Mouse (Mus musculus) kidney, adult 8-10 months (tissue): Measurements from ENCODE around the gene Trappc2.

Source experiments
- DNase-seq, 2 experiments: peaks; one replicate each; pipeline ENCODE4 v3.0.0; 2022

Gene Trappc2

DNA sequence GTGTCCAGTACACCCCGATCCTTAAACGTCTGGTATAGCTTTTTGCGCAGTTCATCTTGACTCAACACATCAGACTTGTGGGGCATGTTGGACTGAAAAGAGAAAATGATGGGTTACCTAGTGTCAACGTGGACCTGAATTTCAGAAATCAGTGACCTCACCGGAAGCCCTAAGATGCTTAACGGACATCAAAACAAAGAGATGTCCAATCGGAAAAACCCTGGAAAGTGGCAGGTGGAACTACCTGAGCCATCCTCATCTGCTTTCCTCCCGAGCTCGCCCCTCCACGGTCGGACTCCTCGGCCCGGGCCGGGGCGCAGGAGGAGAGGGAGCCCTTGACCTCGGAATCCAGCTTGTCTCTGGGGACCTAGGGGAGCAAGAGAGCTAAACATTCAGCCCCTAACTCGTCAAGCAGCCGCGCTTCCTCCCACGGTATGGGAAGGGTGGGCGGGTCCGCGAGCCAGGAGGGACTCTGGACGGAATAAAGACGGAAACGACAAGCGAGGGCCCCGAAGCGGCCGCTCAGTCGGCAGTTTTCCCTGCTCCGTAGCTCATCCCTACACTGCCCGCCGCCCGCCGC is at the start of gene Trappc2:
Gene Trappc2 (plus strand): TSS at position 539 of the 580 bp plus-strand sequence.
- peak in 1 of 2 experiments; percentile 8 for DNase-seq

DNA sequence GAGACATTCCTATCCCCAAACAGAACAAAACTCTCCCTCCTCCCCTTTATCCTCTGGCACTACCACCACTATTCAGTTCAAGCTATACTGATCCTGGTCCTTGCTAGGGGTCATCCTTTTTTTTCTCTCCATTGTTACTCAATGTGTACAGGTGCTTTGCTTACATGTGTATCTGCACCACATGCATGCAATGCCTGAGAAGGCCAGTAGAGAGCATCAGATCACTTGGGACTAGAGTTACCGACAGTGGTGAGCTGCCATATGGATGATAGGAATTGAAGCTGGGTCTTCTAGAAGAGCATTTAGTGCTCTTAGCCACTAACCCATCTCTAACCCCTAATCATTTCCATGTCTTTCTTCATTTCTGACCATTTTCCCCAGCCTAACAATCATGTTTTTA is 46.6 kb upstream of the Trappc2 start:
- DNase-seq: no peak

DNA sequence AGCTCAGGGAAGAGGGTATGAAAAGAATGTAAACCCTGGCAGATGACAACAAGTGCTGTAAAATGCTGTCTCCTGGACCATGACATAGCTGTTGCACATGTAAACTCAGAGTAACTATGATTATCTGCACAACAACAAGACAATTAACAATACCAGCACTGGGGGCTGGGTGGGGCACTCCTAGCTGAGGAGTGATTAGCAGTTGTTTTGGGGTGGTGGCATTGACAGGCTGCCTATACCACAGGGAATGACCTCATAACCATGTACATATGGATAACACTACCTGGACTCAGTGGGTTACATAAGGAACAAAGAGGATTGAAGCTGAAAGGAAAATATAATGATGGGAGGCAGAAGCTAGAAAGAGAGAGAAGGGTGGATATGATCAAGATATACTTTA is 32.5 kb upstream of the Trappc2 start:
- no peak for DNase-seq

DNA sequence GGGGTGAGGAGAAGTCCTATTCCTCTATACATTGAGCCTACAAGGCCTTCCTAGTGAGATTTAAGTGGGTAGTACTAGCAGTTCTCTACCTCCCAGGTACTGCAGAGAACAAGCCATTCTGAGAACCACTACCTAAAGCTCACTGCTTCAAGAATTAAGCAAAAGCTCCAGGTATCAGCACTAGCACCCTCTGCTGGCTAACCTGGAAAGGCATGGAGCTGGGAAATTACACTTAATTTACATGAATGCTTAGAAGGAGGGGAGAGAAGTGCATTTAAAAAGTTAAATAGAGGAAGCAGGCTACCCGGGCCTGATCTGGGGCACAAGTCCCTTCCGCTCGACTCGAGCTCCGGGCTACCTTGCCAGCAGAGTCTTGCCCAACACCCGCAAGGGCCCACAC is 24.2 kb upstream of the Trappc2 start:
- peak; percentile 5 to 21 for DNase-seq

DNA sequence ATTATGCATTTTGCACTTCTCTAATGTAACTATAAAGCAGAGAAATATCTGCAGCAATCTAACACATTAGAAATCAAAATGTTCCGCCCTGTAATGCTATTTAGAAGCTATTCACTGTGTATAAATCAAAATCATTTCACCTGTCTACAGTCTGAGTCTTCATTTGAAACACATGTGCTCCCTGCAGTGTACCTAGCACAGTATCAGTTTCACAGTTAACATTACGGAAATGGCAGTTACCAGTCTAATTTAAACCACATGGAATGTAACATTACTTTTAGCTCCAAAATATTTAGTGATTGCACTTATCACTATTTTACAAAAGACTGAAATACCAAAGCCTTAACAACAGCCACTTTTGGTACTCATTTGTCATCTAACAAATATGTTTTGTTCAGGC is 5.6 kb upstream of the Trappc2 start:
- DNase-seq: no peak

DNA sequence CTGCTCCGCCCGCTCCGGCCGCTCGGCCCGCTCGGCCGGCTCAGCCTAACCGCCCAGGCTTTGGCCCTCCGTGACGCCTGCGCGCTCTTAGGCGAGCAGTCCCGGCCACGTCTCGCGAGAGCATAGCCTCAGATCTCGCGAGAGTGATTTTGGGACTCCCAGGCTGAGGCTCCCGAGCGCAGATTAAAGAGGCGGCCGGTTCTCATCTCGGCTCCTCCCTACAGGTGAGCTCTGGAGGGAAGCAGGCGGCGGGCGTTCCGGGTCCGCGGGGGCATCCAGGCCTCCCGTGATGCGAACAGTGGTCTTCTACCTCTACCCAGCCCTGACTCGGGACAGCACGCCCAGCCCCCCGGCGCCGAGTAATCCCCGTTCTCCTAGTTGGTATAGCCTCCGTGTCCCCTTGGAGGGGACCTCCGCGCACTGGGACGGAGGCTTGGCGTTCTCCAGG is 266 bp downstream of the Trappc2 start, which contains the start of gene Ofd1:
Gene Ofd1 (minus strand): TSS at position 89 of the 448 bp plus-strand sequence.
- peak; percentile 89 to 91 for DNase-seq

DNA sequence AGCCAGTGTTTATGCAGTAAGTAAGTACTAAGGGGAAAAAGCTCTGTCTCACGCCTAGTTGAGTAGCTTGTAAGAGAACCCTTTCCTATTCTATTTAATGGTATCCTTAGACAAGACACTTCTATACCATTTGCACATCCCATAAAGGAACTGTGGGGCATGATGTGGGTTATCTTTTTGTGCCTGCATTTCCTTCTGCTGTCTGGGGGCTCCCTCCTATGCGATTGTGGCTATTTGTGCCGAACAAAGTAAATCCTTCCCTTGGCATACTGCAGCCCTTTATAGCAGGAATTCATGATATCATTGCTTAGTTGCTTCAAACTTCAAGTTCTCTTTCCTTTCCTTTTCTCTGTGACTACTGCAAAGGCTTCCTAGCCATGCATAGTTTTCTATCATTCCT is 4.2 kb downstream of the Trappc2 start:
- no peak for DNase-seq

DNA sequence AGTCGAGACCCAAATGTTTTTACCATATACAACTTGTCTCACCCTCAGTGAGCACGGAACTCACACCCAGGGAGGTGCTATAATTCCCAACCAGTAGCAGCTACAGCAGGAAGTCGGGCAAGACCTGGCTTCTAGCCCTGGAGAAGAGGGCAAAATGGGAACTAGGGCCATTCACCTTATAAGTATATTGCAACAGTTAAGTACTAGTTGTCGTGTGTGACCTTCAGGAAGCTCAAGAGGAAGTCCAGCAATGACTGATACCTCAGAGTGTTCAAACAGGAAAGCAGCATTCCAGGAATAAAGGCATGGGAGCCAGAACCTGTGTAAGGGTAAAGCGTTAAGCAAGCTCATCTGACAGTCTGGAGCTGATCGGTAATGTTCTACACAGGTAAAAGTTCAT is 13.2 kb downstream of the Trappc2 start:
- DNase-seq: no peak

DNA sequence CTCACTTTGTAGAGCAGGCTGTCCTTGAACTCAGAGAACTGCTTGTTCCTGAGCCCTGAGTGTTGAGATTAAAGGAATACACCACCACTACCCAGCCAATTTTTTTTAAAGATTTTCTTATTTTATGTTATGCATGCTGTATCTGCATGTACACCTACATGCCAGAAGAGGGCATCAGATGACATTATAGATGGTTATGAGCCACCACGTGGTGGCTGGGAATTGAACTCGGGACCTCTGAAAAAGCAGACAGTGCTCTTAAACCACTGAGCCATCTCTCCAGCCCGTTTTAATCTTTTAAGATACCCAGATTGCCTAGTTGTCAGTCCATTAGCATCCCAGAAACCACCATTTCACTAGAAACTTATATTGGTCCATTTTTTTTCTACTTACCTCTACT is 14.0 kb downstream of the Trappc2 start:
- DNase-seq: no peak

DNA sequence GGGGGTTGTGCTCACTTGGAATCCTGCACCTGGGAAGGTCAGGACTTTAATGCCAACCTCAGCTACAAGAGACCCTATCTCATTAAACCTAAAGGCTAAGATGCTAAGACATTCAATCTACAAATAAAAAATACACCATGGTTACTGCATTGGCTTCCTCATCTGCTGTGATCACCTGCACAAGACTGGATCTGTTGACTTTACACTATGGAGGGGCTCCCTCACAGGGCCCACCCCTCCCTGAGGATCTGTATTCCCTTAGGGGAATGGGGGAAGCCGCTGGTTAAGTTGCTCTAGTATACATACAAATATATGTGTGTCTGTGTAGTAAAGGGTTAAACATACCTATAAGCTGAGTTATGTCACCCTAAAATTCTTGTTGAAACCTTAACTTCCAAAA is 15.2 kb downstream of the Trappc2 start:
- DNase-seq: no peak

DNA sequence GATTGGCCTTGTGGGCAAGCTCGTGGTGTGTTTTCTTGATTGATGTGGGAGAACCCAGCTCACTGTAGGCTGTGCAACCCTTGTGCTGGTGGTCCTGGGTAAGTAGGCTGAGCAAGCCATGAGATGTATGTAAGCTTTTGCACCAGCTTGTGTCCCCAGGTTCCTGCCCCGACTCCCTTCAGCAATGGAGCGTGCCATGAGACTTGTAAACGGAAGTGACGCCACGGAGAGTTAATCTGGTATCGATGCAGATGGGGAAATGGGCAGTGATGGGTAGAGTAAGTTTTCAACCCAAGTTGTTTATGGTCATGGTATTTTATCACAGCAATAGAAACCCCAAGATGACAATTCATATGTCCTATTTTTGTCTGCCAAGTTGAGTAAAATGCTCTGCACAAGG is 27.9 kb downstream of the Trappc2 start:
- DNase-seq: no peak

DNA sequence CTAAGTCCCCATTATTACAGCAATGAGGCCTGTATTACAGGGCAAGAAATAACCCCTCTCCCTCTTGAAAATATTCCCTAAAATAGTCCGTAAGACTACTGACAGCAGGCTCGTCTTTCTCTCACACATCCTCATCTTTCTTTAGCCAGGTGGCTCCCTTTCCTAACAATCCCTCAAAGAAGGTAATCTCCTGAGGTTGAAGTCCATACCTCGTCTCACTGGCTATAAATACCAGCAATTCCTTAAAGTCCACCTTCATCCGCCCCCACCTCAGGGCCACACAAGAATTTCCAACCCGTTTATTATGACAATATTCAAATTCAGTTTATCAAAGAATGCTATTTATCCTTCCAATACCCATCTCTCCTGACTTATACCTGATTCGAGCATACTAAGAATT is 32.2 kb downstream of the Trappc2 start:
- no peak for DNase-seq

DNA sequence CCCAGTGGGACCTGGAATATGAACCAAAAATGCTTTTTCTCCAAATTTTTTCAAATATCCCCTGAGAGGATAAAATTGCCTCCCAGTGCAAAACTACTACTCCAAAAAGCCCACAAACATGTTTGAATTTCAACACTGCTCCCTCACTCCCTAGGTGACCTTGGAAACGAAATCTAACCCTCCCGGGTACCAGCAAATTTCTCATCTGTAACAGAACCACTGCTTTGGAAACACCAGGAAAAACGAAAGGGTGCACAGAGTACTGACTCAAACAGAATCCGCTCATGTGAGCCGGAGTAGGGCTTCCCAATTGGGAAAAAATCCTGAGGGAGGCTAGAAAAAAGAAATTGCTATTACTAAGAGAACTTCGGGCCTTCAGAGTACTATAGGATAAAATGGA is 37.0 kb downstream of the Trappc2 start:
- peak in 1 of 2 experiments; percentile 5 for DNase-seq

DNA sequence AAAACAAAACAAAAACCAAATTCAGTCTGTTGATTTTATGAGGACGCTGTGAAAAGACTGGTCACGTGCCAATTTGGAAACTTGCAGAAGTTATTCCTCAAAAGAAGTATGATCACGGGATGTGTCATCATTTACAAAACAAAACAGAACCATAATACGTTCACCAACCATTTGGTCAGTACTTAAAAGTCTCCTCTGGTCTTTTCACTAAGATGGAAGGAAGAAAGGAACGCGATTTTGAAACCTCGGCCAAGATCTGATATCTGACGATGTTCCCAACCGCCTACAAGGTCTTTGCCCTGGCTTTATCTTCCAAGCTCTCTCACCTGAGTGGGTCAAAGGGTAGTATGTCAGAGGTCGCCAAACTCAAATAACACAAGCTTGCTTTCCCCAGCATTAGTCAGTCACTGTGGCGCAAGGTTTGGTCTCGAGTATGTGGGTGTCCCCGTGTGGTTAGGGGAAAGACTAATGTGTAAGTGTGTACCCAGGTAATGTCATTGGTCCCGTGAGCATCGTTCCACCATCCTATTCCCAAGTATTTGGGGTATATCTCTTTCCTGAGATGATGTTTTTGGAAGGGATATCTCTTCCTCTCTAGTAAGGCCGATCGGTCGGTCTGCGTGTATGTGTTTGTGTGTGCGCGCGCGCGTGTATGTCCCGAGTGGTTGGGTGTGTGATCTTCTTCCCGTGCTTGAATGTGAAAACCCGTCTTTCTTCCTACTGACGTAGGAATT is 38.4 kb downstream of the Trappc2 start:
- DNase-seq: peak; percentile 16 to 19

DNA sequence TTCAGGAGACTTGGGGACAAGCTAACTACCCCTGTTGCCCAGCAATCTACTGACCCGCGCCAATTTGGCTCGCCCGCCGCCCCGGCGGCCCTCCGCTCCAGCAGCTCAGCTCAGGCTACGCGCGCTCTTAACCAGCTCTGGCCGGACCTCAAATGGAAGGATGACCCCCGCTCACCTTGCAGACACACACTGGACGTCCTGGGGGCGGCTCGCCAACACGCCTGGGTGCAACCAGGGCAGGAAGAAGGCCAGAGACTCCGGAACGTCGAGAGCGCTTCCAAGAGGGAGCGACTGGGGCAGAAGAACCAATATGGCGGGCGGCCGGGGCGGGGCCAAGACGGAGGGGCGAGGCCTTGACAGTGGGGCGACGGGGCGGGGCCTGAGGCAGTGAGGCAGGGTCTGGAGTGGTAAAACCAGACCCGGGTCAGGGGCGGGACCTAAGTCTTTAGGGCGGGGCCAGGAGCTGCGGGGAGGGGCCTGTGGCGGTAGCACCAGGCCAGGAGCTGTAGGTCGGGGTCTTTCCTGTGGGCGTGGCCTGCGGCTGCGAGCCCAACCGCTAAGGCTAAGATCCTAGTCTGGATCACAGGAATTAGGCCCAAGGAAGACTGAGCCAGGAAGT is 39.1 kb downstream of the Trappc2 start, which contains the start of gene Rab9:
Gene Rab9 (minus strand): TSS at position 503 of the 619 bp plus-strand sequence.
- peak; percentile 92 to 94 for DNase-seq

DNA sequence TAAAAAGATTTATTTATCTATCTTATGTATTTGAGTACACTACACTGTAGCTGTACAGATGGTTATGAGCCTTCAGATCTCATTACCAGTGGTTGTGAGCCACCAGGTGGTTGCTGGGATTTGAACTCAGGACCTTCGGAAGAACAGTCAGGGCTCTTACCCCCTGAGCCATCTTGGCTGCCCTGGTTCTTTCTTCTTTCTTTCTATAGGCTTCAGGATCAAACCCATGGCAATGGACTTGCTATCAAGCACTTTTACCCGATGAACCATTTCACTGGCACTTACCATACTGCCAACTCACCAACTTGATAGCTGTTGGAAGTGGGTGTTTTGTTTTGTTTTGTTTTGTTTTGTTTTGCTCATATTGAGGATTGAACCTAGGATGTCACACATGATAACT is 54.7 kb downstream of the Trappc2 start:
- no peak for DNase-seq

DNA sequence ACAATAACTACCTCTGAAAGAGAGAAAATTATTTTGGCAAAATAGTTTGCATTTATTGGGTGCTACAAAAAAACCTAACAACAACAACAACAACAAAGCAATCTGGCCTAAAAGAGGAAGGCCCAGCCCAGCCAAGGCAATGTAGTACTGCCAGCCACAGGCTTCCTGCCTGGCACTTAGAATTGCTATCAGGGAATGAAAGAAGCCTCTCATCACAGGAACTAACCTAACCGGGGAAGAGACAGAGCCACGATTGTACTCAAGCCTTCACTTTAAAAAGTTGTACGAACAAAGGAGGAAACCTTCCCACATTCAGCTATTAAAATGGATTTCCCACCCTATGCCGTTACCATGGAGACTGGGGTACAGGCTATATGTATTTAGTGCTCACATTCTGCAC is 57.4 kb downstream of the Trappc2 start:
- no peak for DNase-seq

DNA sequence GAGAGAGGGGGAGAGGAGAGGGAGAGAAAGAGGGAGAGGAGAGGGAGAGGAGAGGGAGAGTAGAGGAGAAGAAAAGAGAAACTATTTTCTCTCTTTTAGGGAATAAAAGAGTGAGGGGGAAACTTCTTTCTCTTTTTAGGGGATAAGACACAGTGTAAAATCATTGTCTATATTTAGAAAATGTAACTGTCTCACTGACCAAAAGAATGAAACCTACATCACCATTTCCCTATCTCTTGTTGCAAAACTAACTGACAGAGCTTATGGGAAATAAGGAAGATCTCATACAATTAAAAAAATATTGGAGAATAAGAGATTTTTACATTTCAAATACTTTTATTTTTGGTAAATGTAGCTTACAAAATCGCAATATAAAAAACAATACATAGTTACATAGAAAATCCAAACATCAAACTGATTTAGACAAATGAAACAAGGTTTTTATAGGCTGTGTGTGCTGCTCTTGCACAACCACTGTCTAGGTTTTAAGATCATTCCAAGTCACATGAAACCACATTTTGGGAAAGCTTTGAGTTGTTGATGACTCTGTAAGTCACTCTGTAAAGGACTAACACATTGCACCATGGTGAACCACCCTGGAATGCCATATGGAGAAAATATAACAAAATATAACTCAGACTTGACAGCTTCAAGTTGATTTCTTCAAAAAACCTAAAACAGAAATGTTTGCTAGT is 59.3 kb downstream of the Trappc2 start:
- DNase-seq: no peak
